In genomic region chrX:73576379-73577111, GRCm38 (mm10) we compare ENCODE assay signal across 20 mouse cellular contexts.
DNase-seq lines count a peak whose midpoint lies in the region; ATAC-seq and TF ChIP-seq lines count a peak whose summit lies in the region.
"Had no signal": no experiment of that assay in that cellular context is flagged by ENCODE, and none has a peak within 500 bp of the region (broad histone marks: within the 10 kb centered on the region; RNA-seq: fewer than 3 reads in every experiment).

No protein-coding gene starts in this region.

- H3K27me3 ChIP-seq in liver, embryonic 11.5 days (replicated peaks; ENCODE audit: control insufficient read depth, insufficient read depth, low read length) = peaks cover 6% of the 10 kb centered on the region
- H3K27me3 ChIP-seq in liver, embryonic 12.5 days (replicated peaks) = no peaks in the 10 kb centered on the region; the same call in 1 of the 2 replicates
- no peaks in the 10 kb centered on the region for H3K27me3 ChIP-seq in lung, embryonic 16.5 days (ENCODE audit: control insufficient read depth, insufficient read depth, low read depth, low read length)
- H3K27me3 ChIP-seq in small intestine, adult 2 months (ENCODE audit: control insufficient read depth, insufficient read depth, low read length) = no peaks in the 10 kb centered on the region
- H3K27me3 ChIP-seq in embryonic facial prominence, embryonic 10.5 days (replicated peaks; ENCODE audit: low read depth, poor library complexity, severe bottlenecking) = peaks cover 59% of the 10 kb centered on the region
- peaks cover 2% of the 10 kb centered on the region; the same call in 1 of the 2 replicates for H3K27me3 ChIP-seq in forebrain, embryonic 11.5 days (ENCODE audit: control insufficient read depth, insufficient read depth, low read length)
- H3K27me3 ChIP-seq: hindbrain, embryonic 15.5 days; neural tube, embryonic 15.5 days; stomach, embryonic 15.5 days had no signal

- H3K9me3 ChIP-seq in liver, embryonic 11.5 days (ENCODE audit: control insufficient read depth, low read length) = no peaks in the 10 kb centered on the region
- H3K9me3 ChIP-seq in liver, embryonic 12.5 days (replicated peaks) = no peaks in the 10 kb centered on the region
- no peaks in the 10 kb centered on the region for H3K9me3 ChIP-seq in lung, embryonic 16.5 days (ENCODE audit: control insufficient read depth, low read length)
- H3K9me3 ChIP-seq in embryonic facial prominence, embryonic 10.5 days = no peaks in the 10 kb centered on the region
- H3K9me3 ChIP-seq in forebrain, embryonic 11.5 days (ENCODE audit: control insufficient read depth, low read length) = no peaks in the 10 kb centered on the region
- H3K9me3 ChIP-seq: hindbrain, embryonic 15.5 days; limb, embryonic 12.5 days; megakaryocyte, embryonic 14.5 days; neural tube, embryonic 15.5 days; stomach, embryonic 15.5 days had no signal

- ATAC-seq in liver, embryonic 11.5 days (replicated peaks; ENCODE audit: low FRiP score) = no peak
- ATAC-seq in liver, embryonic 12.5 days = 0 out of 2 replicates have a peak, but pooled peaks have one; percentile 25
- ATAC-seq in lung, embryonic 16.5 days (ENCODE audit: low read depth) = peak; percentile 82
- ATAC-seq in forebrain, embryonic 11.5 days (replicated peaks; ENCODE audit: low FRiP score) = no peak
- ATAC-seq: forebrain, embryonic 14.5 days had no signal

- H3K36me3 ChIP-seq in liver, embryonic 11.5 days (ENCODE audit: control insufficient read depth, insufficient read depth, low read length) = no peaks in the 10 kb centered on the region
- H3K36me3 ChIP-seq in liver, embryonic 12.5 days = no peaks in the 10 kb centered on the region
- no peaks in the 10 kb centered on the region for H3K36me3 ChIP-seq in lung, embryonic 16.5 days (ENCODE audit: control insufficient read depth, insufficient read depth, low read length)
- no peaks in the 10 kb centered on the region for H3K36me3 ChIP-seq in small intestine, adult 2 months (ENCODE audit: control insufficient read depth, insufficient read depth, low read length)
- H3K36me3 ChIP-seq in embryonic facial prominence, embryonic 10.5 days (replicated peaks) = no peaks in the 10 kb centered on the region
- no peaks in the 10 kb centered on the region for H3K36me3 ChIP-seq in forebrain, embryonic 11.5 days (ENCODE audit: control insufficient read depth, insufficient read depth, low read length)
- H3K36me3 ChIP-seq: hindbrain, embryonic 15.5 days; limb, embryonic 12.5 days; neural tube, embryonic 15.5 days; stomach, embryonic 15.5 days had no signal

- no peak overlapping the region for H3K4me3 ChIP-seq in liver, embryonic 11.5 days (ENCODE audit: low read depth, low read length)
- H3K4me3 ChIP-seq in liver, embryonic 12.5 days = no peak overlapping the region
- no peak overlapping the region for H3K4me3 ChIP-seq in lung, embryonic 16.5 days (ENCODE audit: low read length)
- H3K4me3 ChIP-seq in small intestine, adult 2 months (ENCODE audit: low read depth, low read length) = no peak overlapping the region
- no peak overlapping the region for H3K4me3 ChIP-seq in embryonic facial prominence, embryonic 10.5 days
- no peak overlapping the region for H3K4me3 ChIP-seq in forebrain, embryonic 11.5 days (ENCODE audit: low read depth, low read length)
- H3K4me3 ChIP-seq: hindbrain, embryonic 15.5 days; limb, embryonic 12.5 days; megakaryocyte, embryonic 14.5 days; neural tube, embryonic 15.5 days; stomach, embryonic 15.5 days had no signal

- H3K27ac ChIP-seq in liver, embryonic 11.5 days (ENCODE audit: low read depth, low read length) = peak overlapping the region; percentile 80
- peak overlapping the region; percentile 82 for H3K27ac ChIP-seq in liver, embryonic 12.5 days
- peak overlapping the region; percentile 2; the same call in 1 of the 2 replicates for H3K27ac ChIP-seq in lung, embryonic 16.5 days (ENCODE audit: low read length)
- peak overlapping the region; percentile 61 for H3K27ac ChIP-seq in small intestine, adult 2 months (ENCODE audit: insufficient read depth, low read depth, low read length)
- H3K27ac ChIP-seq in embryonic facial prominence, embryonic 10.5 days (replicated peaks) = no peak overlapping the region
- H3K27ac ChIP-seq in forebrain, embryonic 11.5 days (ENCODE audit: low read depth, low read length) = no peak overlapping the region
- H3K27ac ChIP-seq: hindbrain, embryonic 15.5 days; limb, embryonic 12.5 days; neural tube, embryonic 15.5 days; stomach, embryonic 15.5 days had no signal

- WGBS in liver, embryonic 11.5 days = 42% methylated on average over 2 of the region's 2 CpGs
- 38% methylated on average over 2 of the region's 2 CpGs for WGBS in liver, embryonic 12.5 days (ENCODE audit: insufficient replicate concordance)
- WGBS in lung, embryonic 16.5 days = 42% methylated on average over 2 of the region's 2 CpGs
- WGBS in small intestine, adult 2 months = 21% methylated on average over 2 of the region's 2 CpGs
- WGBS in embryonic facial prominence, embryonic 10.5 days = 73% methylated on average over 2 of the region's 2 CpGs
- 70% methylated on average over 2 of the region's 2 CpGs for WGBS in forebrain, embryonic 11.5 days

- H3K4me2 ChIP-seq in liver, embryonic 11.5 days = peak overlapping the region; percentile 22
- H3K4me2 ChIP-seq in liver, embryonic 12.5 days = peak overlapping the region; percentile 27
- no peak overlapping the region for H3K4me2 ChIP-seq in lung, embryonic 16.5 days (ENCODE audit: low read depth, low read length)
- no peak overlapping the region for H3K4me2 ChIP-seq in forebrain, embryonic 11.5 days (ENCODE audit: low read depth, low read length, severe bottlenecking)
- H3K4me2 ChIP-seq: hindbrain, embryonic 15.5 days; limb, embryonic 12.5 days; neural tube, embryonic 15.5 days; stomach, embryonic 15.5 days had no signal

- no peak for TF ChIP-seq CTCF in small intestine, adult 2 months (IDR thresholded peaks at IDR 0.05; ENCODE audit: extremely low read depth, insufficient read length, insufficient replicate concordance, low read depth, low read length)

- TF ChIP-seq POLR2A in small intestine, adult 2 months (IDR thresholded peaks at IDR 0.05; ENCODE audit: low read depth, low read length) = no peak

- H3K9ac ChIP-seq in liver, embryonic 11.5 days (ENCODE audit: low read depth, low read length) = peak overlapping the region; percentile 39
- H3K9ac ChIP-seq in liver, embryonic 12.5 days = 0 out of 2 replicates have a peak overlapping the region, but pooled peaks have one; percentile 22
- no peak overlapping the region for H3K9ac ChIP-seq in lung, embryonic 16.5 days (ENCODE audit: low read length)
- no peak overlapping the region for H3K9ac ChIP-seq in forebrain, embryonic 11.5 days (ENCODE audit: low read length)
- H3K9ac ChIP-seq: hindbrain, embryonic 15.5 days; limb, embryonic 12.5 days; neural tube, embryonic 15.5 days; stomach, embryonic 15.5 days had no signal

- DNase-seq in liver, embryonic 11.5 days (ENCODE audit: low spot score) = no peak
- DNase-seq in liver = no peak
- no peak for DNase-seq in embryonic facial prominence, embryonic 10.5 days (ENCODE audit: low spot score)
- DNase-seq in embryo, embryonic 10.5 days (ENCODE audit: low spot score) = no peak
- no peak for DNase-seq in forebrain, embryonic 11.5 days (ENCODE audit: low spot score)
- DNase-seq: cerebellum, adult 11-12 months; cerebellum, postnatal 36 days; kidney, adult 8-10 months; kidney, postnatal 4 days; layer of hippocampus, postnatal 36 days; retina, postnatal 1 day had no signal

- H3K4me1 ChIP-seq in liver, embryonic 11.5 days (replicated peaks; ENCODE audit: control insufficient read depth, insufficient read depth, low read length) = peaks cover 10% of the 10 kb centered on the region
- H3K4me1 ChIP-seq in liver, embryonic 12.5 days = peaks cover 39% of the 10 kb centered on the region
- no peaks in the 10 kb centered on the region; the same call in 1 of the 2 replicates for H3K4me1 ChIP-seq in lung, embryonic 16.5 days (replicated peaks; ENCODE audit: control insufficient read depth, insufficient read depth, low read length)
- peaks cover 7% of the 10 kb centered on the region for H3K4me1 ChIP-seq in small intestine, adult 2 months (ENCODE audit: control insufficient read depth, insufficient read depth, insufficient read length, low read length)
- H3K4me1 ChIP-seq in embryonic facial prominence, embryonic 10.5 days = no peaks in the 10 kb centered on the region
- H3K4me1 ChIP-seq in forebrain, embryonic 11.5 days (replicated peaks; ENCODE audit: control insufficient read depth, insufficient read depth, low read length) = no peaks in the 10 kb centered on the region
- H3K4me1 ChIP-seq: hindbrain, embryonic 15.5 days; limb, embryonic 12.5 days; neural tube, embryonic 15.5 days; stomach, embryonic 15.5 days had no signal

Comparison
In these comparisons a context has a peak if more than half of its experiments do, and no peak if none do; other contexts are left out.
1. ATAC-seq: peak in liver, embryonic 12.5 days (single experiment) and lung, embryonic 16.5 days (single experiment); none in liver, embryonic 11.5 days (single experiment) and forebrain, embryonic 11.5 days (single experiment).
2. H3K27ac ChIP-seq: peak in liver, embryonic 11.5 days (single experiment), liver, embryonic 12.5 days (single experiment), lung, embryonic 16.5 days (single experiment) and small intestine, adult 2 months (single experiment); none in embryonic facial prominence, embryonic 10.5 days (single experiment) and forebrain, embryonic 11.5 days (single experiment).
3. H3K4me2 ChIP-seq: peak in liver, embryonic 11.5 days (single experiment) and liver, embryonic 12.5 days (single experiment); none in lung, embryonic 16.5 days (single experiment) and forebrain, embryonic 11.5 days (single experiment).
4. H3K9ac ChIP-seq: peak in liver, embryonic 11.5 days (single experiment) and liver, embryonic 12.5 days (single experiment); none in lung, embryonic 16.5 days (single experiment) and forebrain, embryonic 11.5 days (single experiment).